Mouse (Mus musculus): ENCODE measurements at regions not wholly inside any gene's neighbourhood (a gene's known extent, or its start where the extent isn't known, plus 50 kb on each side); places are given as distances from the start of the nearest gene placed in this dataset.
"Not testable (repeated sequence)": the region's sequence is repeated elsewhere in the genome, so short reads cannot be mapped to it uniquely, and the experiment has no call there.

DNA sequence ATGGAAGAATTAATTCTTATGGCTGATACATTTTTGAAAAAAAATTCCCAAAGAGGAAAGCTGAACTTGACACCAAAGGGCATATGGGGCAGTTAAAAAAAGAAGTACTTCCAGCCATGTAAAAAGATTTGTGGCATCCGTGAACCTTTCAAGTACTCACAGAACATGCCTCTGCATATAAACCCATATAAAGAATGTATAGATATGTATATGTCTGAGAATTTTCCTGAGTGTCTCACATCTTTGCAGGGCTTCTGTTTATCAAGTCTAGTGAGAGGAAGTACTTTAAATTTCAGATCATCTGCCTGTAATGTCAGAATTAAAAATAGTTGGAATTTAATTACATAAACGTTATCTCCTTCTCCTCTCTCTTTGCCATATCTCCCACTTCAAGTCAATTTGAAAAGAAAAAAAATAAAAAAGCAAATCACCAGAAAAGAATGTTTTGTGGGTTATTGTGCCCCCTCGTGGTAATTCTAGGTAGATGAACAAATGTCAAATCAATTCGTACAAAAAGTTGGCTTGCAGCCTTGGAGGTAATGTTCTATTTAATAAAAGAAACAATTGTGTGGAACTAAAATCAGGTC, 400.4 kb downstream of the Trib2 start:
- no peaks in the 10 kb centered on the region for H3K9me3 ChIP-seq (replicated peaks; ENCODE audit: low read length)
- no peaks in the 10 kb centered on the region for H3K4me1 ChIP-seq (ENCODE audit: control insufficient read depth in 1 of 2, insufficient read depth in 2 of 2)
- DNase-seq (ENCODE audit: extremely low read depth) = peak; percentile 36
- in situ Hi-C loops (cut with MboI; ENCODE audit: low pct_ligation_motif_present, low pct_unique_long_range_greater_than_20kb, low sequenced_read_pairs) (no loop called here), dilution Hi-C loops (cut with MboI; ENCODE audit: extremely low pct_ligation_motif_present, extremely low pct_unique_long_range_greater_than_20kb, low sequenced_read_pairs) (no loop called here)
- H3K9ac ChIP-seq (ENCODE audit: insufficient read depth, low read depth) = no peak overlapping the region
- no peak overlapping the region for H3K4me2 ChIP-seq (ENCODE audit: insufficient read depth, low read depth, poor library complexity, severe bottlenecking)
- no peaks in the 10 kb centered on the region for H3K27me3 ChIP-seq (replicated peaks)
- H3K27ac ChIP-seq (ENCODE audit: insufficient read depth, low read depth) = no peak overlapping the region
- TF ChIP-seq SMC3 (IDR thresholded peaks at IDR 0.05; ENCODE audit: low read depth, low read length) (peak; percentile 57), ZC3H11A (IDR thresholded peaks at IDR 0.05; ENCODE audit: low read depth, low read length) (0 out of 2 replicates have a peak, but pooled peaks have one; percentile 9), USF2 (conservative IDR thresholded peaks at IDR 0.05; ENCODE audit: low read depth, low read length) (no peak), ZNF384 (IDR thresholded peaks at IDR 0.05; ENCODE audit: low read depth, low read length) (peak; percentile 98), RAD21 (IDR thresholded peaks at IDR 0.05; ENCODE audit: low read depth, low read length) (peak; percentile 77), CTCF (conservative IDR thresholded peaks at IDR 0.05 in 1 of 2, IDR thresholded peaks at IDR 0.05 in 1 of 2; ENCODE audit: low read depth in 2 of 2, low read length in 2 of 2) (peak; percentile 7 to 69; a peak in 2 of 4 replicates)
- H3K79me2 ChIP-seq (replicated peaks; ENCODE audit: control insufficient read depth, extremely low read depth, insufficient read depth, poor library complexity, severe bottlenecking) = no peaks in the 10 kb centered on the region
- H3K36me3 ChIP-seq (replicated peaks in 1 of 2; ENCODE audit: control insufficient read depth in 1 of 2, insufficient read depth in 1 of 2, low read length in 1 of 2) = no peaks in the 10 kb centered on the region
- no peak overlapping the region for H3K4me3 ChIP-seq (replicated peaks in 1 of 3; ENCODE audit: low read depth in 2 of 3, low read length in 2 of 3, poor library complexity in 1 of 3)

GRCm38 (mm10) chr12:15410419-15410818, 406.3 kb downstream of the Trib2 start:
- H3K36me3 ChIP-seq (replicated peaks in 1 of 2; ENCODE audit: control insufficient read depth in 1 of 2, insufficient read depth in 1 of 2, low read length in 1 of 2) = no peaks in the 10 kb centered on the region
- dilution Hi-C loops (cut with MboI; ENCODE audit: extremely low pct_ligation_motif_present, extremely low pct_unique_long_range_greater_than_20kb, low sequenced_read_pairs) = no loop called here
- no peaks in the 10 kb centered on the region for H3K27me3 ChIP-seq (replicated peaks)
- H3K9ac ChIP-seq (ENCODE audit: insufficient read depth, low read depth) = no peak overlapping the region
- no peak overlapping the region for H3K27ac ChIP-seq (ENCODE audit: insufficient read depth, low read depth)
- in situ Hi-C loops (cut with MboI; ENCODE audit: low pct_ligation_motif_present, low pct_unique_long_range_greater_than_20kb, low sequenced_read_pairs) = no loop called here
- H3K79me2 ChIP-seq (replicated peaks; ENCODE audit: control insufficient read depth, extremely low read depth, insufficient read depth, poor library complexity, severe bottlenecking) = no peaks in the 10 kb centered on the region
- TF ChIP-seq USF1 (IDR thresholded peaks at IDR 0.05; ENCODE audit: low read depth, low read length) (no peak), ZC3H11A (IDR thresholded peaks at IDR 0.05; ENCODE audit: low read depth, low read length) (no peak), NELFE (IDR thresholded peaks at IDR 0.05; ENCODE audit: low read depth, low read length) (no peak), USF2 (conservative IDR thresholded peaks at IDR 0.05; ENCODE audit: low read depth, low read length) (no peak), JUN (IDR thresholded peaks at IDR 0.05; ENCODE audit: insufficient read depth, low read depth, low read length) (no peak), EP300 (IDR thresholded peaks at IDR 0.05; ENCODE audit: low read length) (no peak), MEF2A (IDR thresholded peaks at IDR 0.05; ENCODE audit: borderline replicate concordance, low read depth, low read length) (no peak), MXI1 (IDR thresholded peaks at IDR 0.05; ENCODE audit: low read depth, low read length) (no peak), MAX (IDR thresholded peaks at IDR 0.05; ENCODE audit: low read length) (no peak), RCOR1 (conservative IDR thresholded peaks at IDR 0.05; ENCODE audit: low read depth, low read length) (no peak), SIN3A (IDR thresholded peaks at IDR 0.05; ENCODE audit: low read length) (no peak), POLR2A (IDR thresholded peaks at IDR 0.05; ENCODE audit: low read depth, low read length) (no peak), E2F4 (IDR thresholded peaks at IDR 0.05; ENCODE audit: insufficient replicate concordance, low read depth, low read length) (no peak), CTCF (conservative IDR thresholded peaks at IDR 0.05 in 1 of 2, IDR thresholded peaks at IDR 0.05 in 1 of 2; ENCODE audit: low read depth in 2 of 2, low read length in 2 of 2) (no peak), ELF1 (IDR thresholded peaks at IDR 0.05; ENCODE audit: low read depth, low read length) (no peak), BHLHE40 (IDR thresholded peaks at IDR 0.05; ENCODE audit: low read depth, low read length) (no peak), KAT2A (IDR thresholded peaks at IDR 0.05; ENCODE audit: insufficient replicate concordance, low read length) (no peak), NRF1 (IDR thresholded peaks at IDR 0.05; ENCODE audit: low read depth, low read length) (no peak), TCF12 (IDR thresholded peaks at IDR 0.05; ENCODE audit: low read depth, low read length) (no peak)
- no peak overlapping the region for H3K4me2 ChIP-seq (ENCODE audit: insufficient read depth, low read depth, poor library complexity, severe bottlenecking)
- no peaks in the 10 kb centered on the region for H3K9me3 ChIP-seq (replicated peaks; ENCODE audit: low read length)
- H3K4me1 ChIP-seq (ENCODE audit: control insufficient read depth in 1 of 2, insufficient read depth in 2 of 2) = no peaks in the 10 kb centered on the region
- no peak for DNase-seq (ENCODE audit: extremely low read depth)
- no peak overlapping the region for H3K4me3 ChIP-seq (replicated peaks in 1 of 3; ENCODE audit: low read depth in 2 of 3, low read length in 2 of 3, poor library complexity in 1 of 3)

GRCm38 (mm10) chr12:15407577-15407976, 409.1 kb downstream of the Trib2 start:
- H3K9me3 ChIP-seq (replicated peaks; ENCODE audit: low read length); in situ Hi-C loops (cut with MboI; ENCODE audit: low pct_ligation_motif_present, low pct_unique_long_range_greater_than_20kb, low sequenced_read_pairs); H3K79me2 ChIP-seq (replicated peaks; ENCODE audit: control insufficient read depth, extremely low read depth, insufficient read depth, poor library complexity, severe bottlenecking); H3K4me1 ChIP-seq (ENCODE audit: control insufficient read depth in 1 of 2, insufficient read depth in 2 of 2); H3K27me3 ChIP-seq (replicated peaks); H3K4me2 ChIP-seq (ENCODE audit: insufficient read depth, low read depth, poor library complexity, severe bottlenecking); H3K27ac ChIP-seq (ENCODE audit: insufficient read depth, low read depth); H3K4me3 ChIP-seq (replicated peaks in 1 of 3; ENCODE audit: low read depth in 2 of 3, low read length in 2 of 3, poor library complexity in 1 of 3); dilution Hi-C loops (cut with MboI; ENCODE audit: extremely low pct_ligation_motif_present, extremely low pct_unique_long_range_greater_than_20kb, low sequenced_read_pairs); DNase-seq (ENCODE audit: extremely low read depth); H3K9ac ChIP-seq (ENCODE audit: insufficient read depth, low read depth); H3K36me3 ChIP-seq (replicated peaks in 1 of 2; ENCODE audit: control insufficient read depth in 1 of 2, insufficient read depth in 1 of 2, low read length in 1 of 2): not testable (repeated sequence)
